Mouse (Mus musculus) ES-E14 (cell line): ENCODE data around the gene Ebf3. TPM values are rescaled to one million over a fixed set of nuclear protein-coding genes. Genes with fewer than 3 reads are reported as not detected.

ENCODE experiments used
- DNase-seq: peaks from one replicate; pipeline ENCODE4 v3.0.0-alpha.2; 2013; ENCODE audit warnings: low read depth, low spot score
- H3K27ac ChIP-seq: 2 replicates; pipeline ENCODE4 v1.5.1; 2012; ENCODE audit warnings: low read depth, mild to moderate bottlenecking, low read length, moderate library complexity, mixed read lengths; ENCODE audit not compliant: poor library complexity, insufficient read depth, severe bottlenecking
- H3K36me3 ChIP-seq: 2 replicates; pipeline ENCODE4 v1.6.1; 2012; ENCODE audit warnings: mild to moderate bottlenecking, low read length, moderate library complexity, mixed read lengths; ENCODE audit not compliant: control insufficient read depth, poor library complexity, insufficient read depth, severe bottlenecking
- H3K4me1 ChIP-seq, 2 experiments: fragments of 150-350 bp in 1 of 2; sonication (generic) in 1 of 2; 2 replicates each; pipeline ENCODE4 v1.6.1; 2012; ENCODE audit warnings: low read length in 2 of 2, mild to moderate bottlenecking in 1 of 2, mixed read lengths in 1 of 2; ENCODE audit not compliant: control insufficient read depth in 2 of 2, insufficient read depth in 2 of 2, poor library complexity in 1 of 2
- H3K4me3 ChIP-seq, 2 experiments: fragments of 150-350 bp in 1 of 2; sonication (generic) in 1 of 2; 2 replicates each; pipeline ENCODE4 v1.5.1; 2012; ENCODE audit warnings: low read length in 2 of 2, low read depth in 1 of 2, mild to moderate bottlenecking in 1 of 2, mixed read lengths in 1 of 2; ENCODE audit not compliant: insufficient read depth in 1 of 2, poor library complexity in 1 of 2, severe bottlenecking in 1 of 2
- H3K9ac ChIP-seq: 2 replicates; pipeline ENCODE4 v1.6.1; 2012; ENCODE audit warnings: low read depth, mild to moderate bottlenecking, low read length, mixed read lengths; ENCODE audit not compliant: poor library complexity, insufficient read depth, severe bottlenecking
- H3K9me3 ChIP-seq: fragments of 150-350 bp; sonication (generic); 2 replicates; pipeline ENCODE4 v1.6.1; 2012; ENCODE audit warnings: low read depth, mild to moderate bottlenecking, low read length; ENCODE audit not compliant: control insufficient read depth, insufficient read depth
- CHD2 ChIP-seq: IDR thresholded peaks from 2 replicates; pipeline ENCODE4 v1.6.1; 2014; ENCODE audit warnings: mild to moderate bottlenecking, low read depth, low read length, inconsistent platforms
- HCFC1 ChIP-seq: IDR thresholded peaks from 2 replicates; pipeline ENCODE4 v1.6.1; 2012; ENCODE audit warnings: low read length, inconsistent platforms, borderline replicate concordance; ENCODE audit not compliant: insufficient read depth
- MAFK ChIP-seq: IDR thresholded peaks from 2 replicates; pipeline ENCODE4 v1.6.1; 2014; ENCODE audit warnings: mild to moderate bottlenecking, low read depth, low read length, inconsistent platforms; ENCODE audit not compliant: insufficient read depth
- ZC3H11A ChIP-seq: IDR thresholded peaks from 2 replicates; pipeline ENCODE4 v1.6.1; 2012; ENCODE audit warnings: low read depth, mild to moderate bottlenecking, inconsistent platforms, low read length, borderline replicate concordance
- ZNF384 ChIP-seq: IDR thresholded peaks from 2 replicates; pipeline ENCODE4 v1.6.1; 2012; ENCODE audit warnings: low read depth, low read length, inconsistent platforms
- in situ Hi-C, 2 experiments: fragments of 600-800 bp; cut with MboI; formaldehyde crosslinking; loops; one replicate each; pipeline ENCODE4 v1.15.1; 2025; ENCODE audit warnings: low sequenced_read_pairs in 2 of 2, inconsistent platforms in 1 of 2; ENCODE audit not compliant: unreplicated experiment in 2 of 2
- total RNA-seq: library from RNA; depleted of rRNA; stranded (reverse); fragments of 300-350 nt; gene quantifications from 2 replicates; pipeline ENCODE4 v1.2.3, GENCODE M21; 2012

The Ebf3 gene
- total RNA-seq, 1 experiment = 0.22 TPM

- H3K27ac ChIP-seq = no peak overlapping the region
- H3K36me3 ChIP-seq = no peaks in the 10 kb centered on the region
- no peaks in the 10 kb centered on the region for H3K4me1 ChIP-seq
Observed at GRCm38 (mm10) chr7:137237419-137237818, 76.8 kb downstream of the Ebf3 start.

GRCm38 (mm10) chr7:137223823-137224222 is 90.4 kb downstream of the Ebf3 start:
- H3K36me3 ChIP-seq = no peaks in the 10 kb centered on the region
- DNase-seq = no peak
- in situ Hi-C loops = no loop called here
- H3K9me3 ChIP-seq = no peaks in the 10 kb centered on the region
- H3K9ac ChIP-seq = no peak overlapping the region
- H3K4me3 ChIP-seq = no peak overlapping the region
- TF ChIP-seq CHD2 (no peak), ZC3H11A (no peak), MAFK (no peak), HCFC1 (no peak), ZNF384 (no peak)
- H3K27ac ChIP-seq = no peak overlapping the region
- H3K4me1 ChIP-seq = peaks cover 0 to 3% of the 10 kb centered on the region in 2 experiments; a peak in 1 of 4 replicates

More at GRCm38 (mm10) chr7:137237419-137237818, 76.8 kb downstream of the Ebf3 start:
- H3K9me3 ChIP-seq = no peaks in the 10 kb centered on the region
- in situ Hi-C loops = no loop called here
- TF ChIP-seq CHD2 (no peak), ZNF384 (no peak), MAFK (no peak), HCFC1 (no peak), ZC3H11A (no peak)
- DNase-seq = no peak
- H3K9ac ChIP-seq = no peak overlapping the region
- no peak overlapping the region for H3K4me3 ChIP-seq

- Histone ChIP-seq H3K9me3 (no peaks in the 10 kb centered on the region), H3K9ac (no peak overlapping the region), H3K4me1 (peaks cover 0 to 3% of the 10 kb centered on the region in 2 experiments; a peak in 1 of 4 replicates), H3K36me3 (no peaks in the 10 kb centered on the region), H3K27ac (no peak overlapping the region), H3K4me3 (no peak overlapping the region)
- DNase-seq = no peak
- TF ChIP-seq HCFC1 (no peak), CHD2 (no peak), MAFK (no peak), ZNF384 (no peak), ZC3H11A (no peak)
- in situ Hi-C loops = no loop called here
Observed at GRCm38 (mm10) chr7:137222831-137223505, 91.3 kb downstream of the Ebf3 start.

DNA sequence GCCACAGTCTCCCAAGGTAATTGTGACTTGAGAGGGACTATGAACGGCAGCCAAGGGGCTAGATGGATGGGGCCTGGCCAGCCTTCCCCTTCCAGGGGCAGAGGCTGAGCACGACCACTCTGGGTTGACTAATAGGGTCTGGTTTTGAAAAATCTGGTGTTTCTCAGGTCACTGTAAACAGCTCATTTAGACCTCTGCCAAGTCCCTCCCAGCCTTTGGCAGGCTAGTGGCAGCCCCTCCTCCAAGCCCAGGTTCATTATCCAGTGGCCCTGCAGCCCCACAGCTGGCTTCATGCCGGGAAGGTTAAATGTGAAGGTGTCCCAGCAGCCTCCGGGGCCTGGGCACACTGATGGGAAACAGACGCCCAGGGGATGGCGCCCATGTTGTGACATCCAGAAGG is 92.6 kb downstream of the Ebf3 start:
- H3K9ac ChIP-seq = no peak overlapping the region
- in situ Hi-C loops = no loop called here
- H3K9me3 ChIP-seq = no peaks in the 10 kb centered on the region
- H3K27ac ChIP-seq = no peak overlapping the region
- TF ChIP-seq MAFK (no peak), ZC3H11A (no peak), CHD2 (no peak), ZNF384 (no peak)
- DNase-seq = no peak
- H3K4me3 ChIP-seq = no peak overlapping the region
- peaks cover 0 to 3% of the 10 kb centered on the region in 2 experiments; a peak in 1 of 4 replicates for H3K4me1 ChIP-seq
- H3K36me3 ChIP-seq = no peaks in the 10 kb centered on the region

GRCm38 (mm10) chr7:137220436-137220835 is 93.8 kb downstream of the Ebf3 start:
- Histone ChIP-seq H3K9ac (no peak overlapping the region), H3K4me1 (peaks cover 0 to under 1% of the 10 kb centered on the region in 2 experiments; a peak in 1 of 4 replicates), H3K36me3 (no peaks in the 10 kb centered on the region), H3K27ac (no peak overlapping the region), H3K9me3 (no peaks in the 10 kb centered on the region), H3K4me3 (no peak overlapping the region)
- DNase-seq = no peak
- no peak for TF ChIP-seq ZNF384
- TF ChIP-seq ZC3H11A = no peak
- no peak for TF ChIP-seq MAFK
- no peak for TF ChIP-seq HCFC1
- TF ChIP-seq CHD2 = no peak
- in situ Hi-C loops = no loop called here
